Mouse (Mus musculus) hindbrain, embryonic 13.5 days (tissue): ENCODE results near the gene Rpl36-ps4. TPM values are rescaled to one million over a fixed set of nuclear protein-coding genes. Genes with fewer than 3 reads are reported as not detected.

Source experiments
- ATAC-seq: fragments of 200-750 bp; cut with Nextera tagmentation; 2 replicates; pipeline ENCODE4 v1.8.0; 2017; ENCODE audit warnings: moderate TSS enrichment; ENCODE audit not compliant: low FRiP score
- H3K27ac ChIP-seq: fragments of 300-500 bp; sonication (generic); 2 replicates; pipeline ENCODE4 v1.5.1; 2015; ENCODE audit warnings: inconsistent platforms, mild to moderate bottlenecking, moderate library complexity
- H3K27me3 ChIP-seq: fragments of 300-500 bp; sonication (generic); 2 replicates; pipeline ENCODE4 v1.6.1; 2015; ENCODE audit warnings: mild to moderate bottlenecking, inconsistent platforms
- H3K36me3 ChIP-seq: fragments of 300-500 bp; sonication (generic); 2 replicates; pipeline ENCODE4 v1.6.1; 2015; ENCODE audit warnings: mild to moderate bottlenecking, inconsistent platforms
- H3K4me1 ChIP-seq: fragments of 300-500 bp; sonication (generic); replicated peaks from 2 replicates; pipeline ENCODE4 v1.6.1; 2015; ENCODE audit warnings: inconsistent platforms
- H3K4me2 ChIP-seq: fragments of 300-500 bp; sonication (generic); 2 replicates; pipeline ENCODE4 v1.6.1; 2015; ENCODE audit warnings: inconsistent platforms, mild to moderate bottlenecking, moderate library complexity
- H3K4me3 ChIP-seq: fragments of 300-500 bp; sonication (generic); 2 replicates; pipeline ENCODE4 v1.5.1; 2015; ENCODE audit warnings: mild to moderate bottlenecking, inconsistent platforms
- H3K9ac ChIP-seq: fragments of 300-500 bp; sonication (generic); 2 replicates; pipeline ENCODE4 v1.6.1; 2015; ENCODE audit warnings: mild to moderate bottlenecking, inconsistent platforms
- H3K9me3 ChIP-seq: fragments of 300-500 bp; sonication (generic); 2 replicates; pipeline ENCODE4 v1.6.1; 2016; ENCODE audit warnings: inconsistent platforms
- WGBS: fragments of 180-500 bp; shearing (Covaris S2); methylation state at CpG from one replicate; pipeline ENCODE4 v1.1.7; 2015; 5-methylcytosine and 5-hydroxymethylcytosine counted together
- polyA plus RNA-seq: library from polyadenylated mRNA; unstranded; fragments of >200 nt; fragmentation: Nextera tagmentation; extraction: Ambion mirVana; gene quantifications from 2 replicates; pipeline ENCODE4 v1.2.1, GENCODE M21; 2015

Rpl36-ps4 gene
- not detected in 2 replicates for polyA plus RNA-seq

DNA sequence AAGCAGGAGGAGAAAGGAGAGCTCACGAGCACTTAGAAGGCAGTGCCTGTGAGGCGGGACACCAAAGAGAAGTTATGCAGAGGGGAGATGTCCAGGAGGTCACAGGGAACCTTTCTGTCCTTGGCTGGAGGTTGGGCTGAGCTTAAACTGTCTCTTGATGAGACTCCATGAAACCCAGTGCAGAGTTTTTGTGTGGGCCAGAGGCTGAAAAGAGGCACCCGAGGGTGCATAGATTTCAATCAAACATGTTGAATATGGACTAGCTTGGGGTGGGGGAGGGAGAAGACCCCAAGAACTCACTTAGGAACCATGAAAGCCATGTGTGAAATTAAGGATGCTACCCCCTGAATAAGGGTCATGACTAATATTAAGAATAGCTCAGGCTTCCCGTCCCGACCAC lies at the start of gene Rpl36-ps4:
Gene Rpl36-ps4 (plus strand): TSS at position 301 of the 400 bp plus-strand sequence.
- H3K27me3 ChIP-seq: no peaks in the 10 kb centered on the region
- no peak within 1 kb of the TSS for H3K4me2 ChIP-seq
- H3K4me3 ChIP-seq: no peak within 1 kb of the TSS
- H3K4me1 ChIP-seq: no peaks in the 10 kb centered on the region
- no peak for ATAC-seq
- 90% methylated on average over 5 of the region's 5 CpGs for WGBS
- no peaks in the 10 kb centered on the region for H3K36me3 ChIP-seq
- H3K9ac ChIP-seq: no peak within 1 kb of the TSS
- H3K27ac ChIP-seq: no peak within 1 kb of the TSS
- no peaks in the 10 kb centered on the region for H3K9me3 ChIP-seq

DNA sequence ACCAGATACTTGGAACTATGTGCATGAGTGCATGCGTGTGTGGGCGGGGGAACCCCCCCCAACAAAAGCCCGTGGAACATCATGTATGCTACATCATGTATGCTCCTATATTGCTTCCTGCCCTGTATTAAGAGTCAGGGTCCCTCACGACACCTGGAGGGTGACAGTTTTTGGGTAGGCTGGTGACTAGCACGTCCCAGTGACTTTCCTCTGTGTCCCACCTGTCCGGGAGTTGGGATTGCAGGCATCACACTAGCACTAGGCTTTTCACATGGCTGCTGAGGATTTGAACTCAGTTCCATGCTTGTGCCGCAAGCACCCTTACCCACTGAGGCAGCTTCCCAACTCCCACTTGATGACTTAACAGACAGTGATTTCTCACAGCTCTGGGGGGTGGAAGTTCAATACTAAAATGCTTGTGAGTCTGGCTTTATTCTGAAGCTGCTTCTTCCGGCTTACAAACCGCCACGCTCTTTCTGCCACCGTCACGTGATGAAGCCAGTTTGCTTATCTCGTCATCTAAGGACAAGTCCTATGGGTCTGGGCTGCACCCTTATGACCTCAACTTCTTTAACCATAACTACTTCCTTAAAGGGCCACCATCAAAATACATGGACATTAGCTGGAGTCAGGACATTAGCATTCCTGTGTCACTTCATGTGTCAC lies 49.2 kb upstream of the Rpl36-ps4 start:
- Histone ChIP-seq H3K4me1 (peaks cover 11% of the 10 kb centered on the region), H3K27ac (peak overlapping the region; percentile 64; the same call in 1 of the 2 replicates), H3K4me2 (no peak overlapping the region), H3K9ac (no peak overlapping the region), H3K4me3 (no peak overlapping the region), H3K9me3 (no peaks in the 10 kb centered on the region), H3K36me3 (no peaks in the 10 kb centered on the region), H3K27me3 (peaks cover 12% of the 10 kb centered on the region; the same call in 1 of the 2 replicates)
- 83% methylated on average over 13 of the region's 13 CpGs for WGBS
- ATAC-seq: no peak

DNA sequence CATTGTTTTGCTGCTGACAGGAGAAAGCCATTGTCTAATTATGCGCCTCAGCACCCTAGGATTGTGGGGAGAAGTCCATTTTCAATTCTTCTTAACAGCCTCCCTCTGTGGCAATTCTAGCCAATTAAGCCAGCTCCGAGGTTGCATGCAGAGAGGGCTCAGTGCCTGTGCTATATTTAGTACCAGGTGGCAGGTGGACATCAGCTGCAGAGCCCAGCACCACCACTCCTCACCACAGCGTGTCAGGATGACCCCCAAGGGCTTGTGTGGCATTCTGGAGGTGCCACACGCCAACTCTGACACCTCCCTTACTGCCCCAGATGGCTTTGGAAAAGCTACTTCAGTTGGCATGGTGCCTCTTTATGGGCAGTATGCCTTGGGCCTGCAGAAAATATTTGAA lies 48.5 kb upstream of the Rpl36-ps4 start:
- no peak overlapping the region for H3K4me3 ChIP-seq
- no peaks in the 10 kb centered on the region for H3K36me3 ChIP-seq
- peak overlapping the region; percentile 64 for H3K27ac ChIP-seq
- peak; percentile 47; the same call in 1 of the 2 replicates for ATAC-seq
- H3K4me2 ChIP-seq: no peak overlapping the region
- no peaks in the 10 kb centered on the region for H3K9me3 ChIP-seq
- H3K4me1 ChIP-seq: peaks cover 18% of the 10 kb centered on the region
- peaks cover 12% of the 10 kb centered on the region; the same call in 1 of the 2 replicates for H3K27me3 ChIP-seq
- H3K9ac ChIP-seq: no peak overlapping the region
- 14% methylated on average over 4 of the region's 4 CpGs for WGBS

DNA sequence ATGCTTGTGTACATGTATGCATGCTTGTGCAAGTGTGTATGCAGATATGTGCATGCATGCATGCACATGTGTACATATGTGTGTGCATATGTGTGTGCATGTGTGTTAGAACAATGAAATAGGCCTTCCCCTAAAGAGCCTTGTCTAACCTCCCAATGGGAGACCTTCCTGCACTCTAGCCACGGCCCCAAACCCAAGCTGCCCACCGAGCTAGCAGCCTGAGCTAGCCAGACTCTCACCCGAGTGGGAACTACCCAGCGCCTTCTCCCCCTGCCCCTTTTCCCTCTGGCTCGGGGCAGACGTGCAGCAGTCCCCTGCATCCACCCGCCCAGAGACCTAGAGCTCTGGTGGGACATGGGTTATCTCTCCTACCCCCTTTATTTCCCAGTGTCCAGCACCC lies 47.3 kb upstream of the Rpl36-ps4 start:
- H3K4me2 ChIP-seq: no peak overlapping the region
- H3K9me3 ChIP-seq: no peaks in the 10 kb centered on the region
- peaks cover 12% of the 10 kb centered on the region; the same call in 1 of the 2 replicates for H3K27me3 ChIP-seq
- no peak overlapping the region for H3K27ac ChIP-seq
- ATAC-seq: no peak
- no peak overlapping the region for H3K4me3 ChIP-seq
- no peaks in the 10 kb centered on the region for H3K36me3 ChIP-seq
- 87% methylated on average over 7 of the region's 7 CpGs for WGBS
- peaks cover 27% of the 10 kb centered on the region for H3K4me1 ChIP-seq
- no peak overlapping the region for H3K9ac ChIP-seq

DNA sequence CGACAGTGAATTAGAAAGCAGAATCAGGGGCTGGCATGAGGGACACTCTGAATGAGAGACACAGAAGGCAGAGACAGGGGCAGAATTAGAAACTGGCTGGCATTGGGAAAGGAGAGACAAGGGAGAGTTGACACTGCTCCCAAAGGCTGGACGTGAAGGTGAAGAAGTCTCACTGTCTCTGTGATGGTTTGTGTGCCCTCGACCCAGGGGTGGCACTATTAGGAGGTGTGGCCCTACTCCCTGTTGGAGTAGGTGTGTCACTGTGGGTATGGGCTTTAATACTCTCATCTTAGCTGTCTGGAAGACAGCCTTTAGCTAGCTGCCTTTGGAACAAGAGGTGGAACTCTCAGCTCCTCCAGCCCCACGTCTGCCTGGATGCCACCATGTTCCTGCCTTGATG lies 46.8 kb upstream of the Rpl36-ps4 start:
- ATAC-seq: no peak
- H3K4me1 ChIP-seq: peaks cover 29% of the 10 kb centered on the region
- H3K36me3 ChIP-seq: no peaks in the 10 kb centered on the region
- H3K4me2 ChIP-seq: no peak overlapping the region
- no peak overlapping the region for H3K4me3 ChIP-seq
- WGBS: 83% methylated on average over 4 of the region's 4 CpGs
- H3K9ac ChIP-seq: no peak overlapping the region
- no peaks in the 10 kb centered on the region for H3K9me3 ChIP-seq
- H3K27me3 ChIP-seq: peaks cover 12% of the 10 kb centered on the region; the same call in 1 of the 2 replicates
- no peak overlapping the region for H3K27ac ChIP-seq

DNA sequence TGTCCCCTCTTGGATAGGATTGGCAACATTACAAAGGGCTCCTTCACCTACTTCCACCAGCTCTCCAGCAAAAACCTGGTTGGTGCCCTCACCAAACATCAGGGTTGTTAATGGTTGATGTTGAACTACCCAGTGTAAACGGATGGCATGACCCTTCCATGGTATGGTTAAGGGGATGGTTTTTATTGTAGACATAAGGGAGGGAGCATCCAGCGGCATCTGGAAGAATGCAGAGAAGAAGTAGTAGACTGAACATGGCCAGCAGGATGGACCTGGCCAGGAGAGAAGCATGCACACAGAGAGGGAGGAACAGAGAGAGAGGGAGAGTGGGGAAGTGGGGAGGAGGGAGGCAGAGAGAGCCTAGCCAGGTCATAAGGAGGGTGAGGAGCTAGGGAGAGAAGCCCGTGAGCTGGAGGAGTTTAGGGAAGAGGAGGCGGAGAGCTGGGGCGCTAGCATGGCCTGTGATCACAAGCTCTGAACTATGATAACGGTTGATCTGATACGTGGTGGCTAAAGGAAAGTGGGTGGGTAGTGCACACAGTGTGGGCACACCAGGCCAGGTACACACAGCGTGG lies 45.3 kb upstream of the Rpl36-ps4 start:
- Histone ChIP-seq H3K36me3 (no peaks in the 10 kb centered on the region), H3K27ac (no peak overlapping the region), H3K4me3 (no peak overlapping the region), H3K4me1 (peaks cover 39% of the 10 kb centered on the region), H3K9me3 (no peaks in the 10 kb centered on the region), H3K9ac (no peak overlapping the region), H3K27me3 (peaks cover 12% of the 10 kb centered on the region; the same call in 1 of the 2 replicates), H3K4me2 (no peak overlapping the region)
- WGBS: 88% methylated on average over 8 of the region's 8 CpGs
- ATAC-seq: no peak

DNA sequence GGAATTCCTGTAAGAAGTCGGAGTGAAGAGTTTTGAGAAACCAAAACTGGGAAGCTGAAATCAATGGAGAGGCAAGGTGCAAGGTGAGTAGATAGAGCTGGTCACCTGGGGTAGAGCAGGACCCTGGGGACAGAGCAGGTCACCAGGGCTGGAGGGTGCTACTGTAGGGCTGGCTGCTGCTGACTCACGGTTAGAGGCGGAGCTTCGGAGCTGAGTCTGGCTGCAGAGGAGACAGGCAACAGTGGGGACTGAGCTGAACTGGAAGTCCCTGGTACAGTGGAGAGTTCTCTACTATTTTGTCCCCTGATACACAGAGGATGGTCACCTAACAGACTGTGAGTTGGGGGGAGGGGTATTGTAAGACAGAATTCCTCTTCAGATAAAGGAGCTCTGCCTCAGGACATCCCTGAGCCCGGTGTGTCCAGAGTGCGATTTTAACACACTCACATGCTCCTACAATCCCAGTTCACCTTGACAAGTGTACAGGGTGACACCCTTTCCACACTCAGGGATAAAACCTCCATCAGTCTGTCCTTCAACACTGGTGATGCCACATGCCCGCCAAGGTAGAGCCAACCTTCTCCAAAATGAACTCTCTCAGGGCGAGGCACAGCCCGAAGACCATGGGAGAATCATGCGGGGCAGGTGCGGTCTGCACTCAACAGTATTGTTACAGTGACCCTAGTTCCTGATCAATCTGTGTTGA lies 44.3 kb upstream of the Rpl36-ps4 start:
- no peak overlapping the region for H3K4me3 ChIP-seq
- no peak overlapping the region for H3K4me2 ChIP-seq
- no peaks in the 10 kb centered on the region for H3K9me3 ChIP-seq
- no peak overlapping the region for H3K9ac ChIP-seq
- no peak overlapping the region for H3K27ac ChIP-seq
- ATAC-seq: no peak
- peaks cover 15% of the 10 kb centered on the region; the same call in 1 of the 2 replicates for H3K27me3 ChIP-seq
- no peaks in the 10 kb centered on the region for H3K36me3 ChIP-seq
- WGBS: 86% methylated on average over 11 of the region's 11 CpGs
- H3K4me1 ChIP-seq: peaks cover 39% of the 10 kb centered on the region

DNA sequence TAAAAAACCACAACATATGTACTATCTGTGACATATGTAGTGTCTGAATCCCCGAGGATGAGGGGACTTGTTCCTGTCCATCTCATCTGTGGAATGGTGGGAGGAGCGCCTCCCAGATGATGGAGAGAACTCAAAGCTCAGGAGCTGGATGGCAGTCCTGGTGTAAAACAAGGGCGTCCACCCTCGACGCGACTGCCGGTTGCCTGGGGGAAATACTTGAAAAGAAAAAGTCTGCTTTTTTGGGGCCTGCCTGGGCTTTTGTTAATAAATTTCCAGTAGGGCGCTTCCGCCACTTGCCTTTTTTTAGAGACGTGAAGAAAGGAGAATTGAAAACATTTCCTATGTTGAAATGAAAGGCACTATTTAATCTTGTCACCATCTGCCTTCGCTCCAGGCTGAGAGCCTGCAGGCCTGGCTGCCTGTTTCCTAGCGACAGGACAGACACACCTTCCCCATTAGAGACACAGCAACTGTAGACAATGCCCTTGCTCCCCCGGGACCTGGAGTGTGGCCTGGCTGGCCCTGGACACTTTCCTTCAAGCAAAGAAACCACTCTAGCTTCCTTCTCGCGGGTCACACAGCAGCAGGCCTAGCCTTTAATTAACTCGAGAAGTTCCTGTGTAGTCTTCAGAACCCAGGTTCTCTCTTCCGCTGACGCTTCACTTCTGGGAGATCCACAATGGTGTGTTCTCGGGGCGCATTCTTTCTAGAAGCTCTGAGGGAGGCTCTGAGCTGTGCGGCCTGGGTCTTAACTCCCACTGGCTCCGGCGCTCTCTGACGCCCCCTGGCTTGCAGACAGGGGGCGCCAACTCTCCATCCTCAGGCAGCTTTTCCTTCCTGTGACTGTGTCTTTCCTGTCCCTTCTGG lies 43.3 kb upstream of the Rpl36-ps4 start:
- peak overlapping the region; percentile 46; the same call in 1 of the 2 replicates for H3K27ac ChIP-seq

DNA sequence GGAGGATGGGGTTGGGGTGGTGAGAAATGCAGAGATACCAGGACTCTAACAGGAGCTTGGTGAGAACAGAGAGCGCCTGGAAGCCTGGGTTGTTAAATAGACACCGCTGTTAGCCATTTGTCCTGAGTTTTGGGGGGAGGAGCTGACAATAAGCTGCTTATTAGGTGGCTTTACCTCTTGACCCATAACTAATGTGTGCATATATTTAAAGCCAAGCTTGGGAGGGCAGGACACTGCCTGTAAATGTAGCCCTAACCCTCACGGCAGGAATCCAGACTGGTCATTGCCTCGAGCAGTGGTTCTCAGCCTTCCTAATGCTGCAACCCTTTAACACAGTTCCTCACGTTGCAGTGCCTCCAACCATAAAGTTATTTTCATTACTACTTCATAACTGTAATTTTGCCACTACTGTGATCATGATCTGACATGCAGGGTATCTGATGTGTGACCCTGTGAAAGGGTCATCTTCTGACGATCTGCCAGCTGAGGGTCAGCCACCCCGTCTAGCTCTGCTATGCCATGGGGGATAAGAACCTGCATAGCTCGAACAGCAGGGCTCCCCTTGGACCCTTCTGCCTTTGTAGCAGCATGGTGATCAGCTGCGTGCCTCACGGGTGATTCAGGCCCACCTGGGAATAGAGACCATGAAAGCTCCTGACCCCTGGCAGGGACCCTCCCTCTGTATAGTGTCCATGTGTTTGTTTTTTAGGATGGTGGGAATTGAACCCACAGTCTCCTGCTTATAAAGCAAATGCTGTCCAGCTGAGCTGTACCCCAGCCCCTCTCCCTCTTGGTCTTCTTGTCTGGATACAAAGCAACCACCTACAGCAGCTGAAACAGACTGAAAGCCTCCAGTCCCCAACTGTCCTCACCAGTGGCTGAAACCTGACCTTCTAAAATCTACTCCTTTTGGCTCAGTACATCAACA lies 42.0 kb upstream of the Rpl36-ps4 start:
- no peaks in the 10 kb centered on the region for H3K9me3 ChIP-seq
- WGBS: 28% methylated on average over 10 of the region's 10 CpGs
- H3K27me3 ChIP-seq: peaks cover 20% of the 10 kb centered on the region; the same call in 1 of the 2 replicates
- peaks cover 30% of the 10 kb centered on the region for H3K4me1 ChIP-seq
- H3K27ac ChIP-seq: no peak overlapping the region
- H3K36me3 ChIP-seq: no peaks in the 10 kb centered on the region
- no peak overlapping the region for H3K9ac ChIP-seq
- no peak overlapping the region for H3K4me2 ChIP-seq
- H3K4me3 ChIP-seq: no peak overlapping the region
- ATAC-seq: no peak

More for the DNA sequence above, 43.3 kb upstream of the Rpl36-ps4 start:
- Histone ChIP-seq H3K9ac (no peak overlapping the region), H3K36me3 (no peaks in the 10 kb centered on the region), H3K9me3 (no peaks in the 10 kb centered on the region), H3K4me3 (no peak overlapping the region), H3K27me3 (peaks cover 17% of the 10 kb centered on the region; the same call in 1 of the 2 replicates), H3K4me2 (peak overlapping the region; percentile 22), H3K4me1 (peaks cover 30% of the 10 kb centered on the region)
- peak; percentile 71 for ATAC-seq
- 7% methylated on average over 25 of the region's 25 CpGs for WGBS

DNA sequence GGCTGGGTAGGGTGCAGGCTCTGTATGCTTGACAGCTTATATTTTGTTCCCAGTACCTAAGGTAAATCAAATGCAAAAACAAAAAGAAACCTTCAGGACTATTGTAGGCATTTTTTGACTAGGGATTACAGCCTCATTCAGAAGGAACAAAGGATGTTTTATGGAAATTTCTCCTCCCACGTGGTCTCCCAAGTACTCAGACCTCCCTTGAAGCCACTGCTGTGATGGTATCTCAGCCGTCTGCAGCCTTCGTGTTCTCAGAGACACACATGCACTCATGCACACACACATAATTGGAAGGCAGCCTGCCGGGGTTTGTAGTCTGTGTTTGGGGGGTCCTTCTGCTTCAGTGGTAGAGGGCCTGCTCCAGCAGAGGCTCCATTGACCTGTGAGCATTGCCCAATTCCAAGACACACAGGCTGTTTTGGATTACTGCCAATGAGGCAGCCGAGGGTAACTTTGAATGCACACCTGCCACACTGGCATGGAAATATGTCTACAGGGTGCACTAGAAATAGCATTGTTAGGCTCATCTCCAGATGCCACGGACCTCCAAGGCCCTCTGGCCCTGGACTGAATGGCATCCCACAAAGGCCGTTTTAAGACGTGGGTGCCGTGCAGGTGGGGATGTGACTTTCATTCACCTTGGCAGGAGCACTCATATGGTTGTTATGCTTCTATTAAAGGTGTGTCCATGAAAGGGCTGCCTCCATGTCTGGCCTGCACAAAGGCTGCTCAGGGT lies 41.1 kb upstream of the Rpl36-ps4 start:
- no peaks in the 10 kb centered on the region for H3K9me3 ChIP-seq
- WGBS: 38% methylated on average over 9 of the region's 9 CpGs
- no peak for ATAC-seq
- peaks cover 17% of the 10 kb centered on the region; the same call in 1 of the 2 replicates for H3K27me3 ChIP-seq
- H3K9ac ChIP-seq: no peak overlapping the region
- no peak overlapping the region for H3K4me3 ChIP-seq
- H3K4me1 ChIP-seq: peaks cover 30% of the 10 kb centered on the region
- no peak overlapping the region for H3K4me2 ChIP-seq
- no peak overlapping the region for H3K27ac ChIP-seq
- H3K36me3 ChIP-seq: no peaks in the 10 kb centered on the region
